Mouse (Mus musculus): ENCODE measurements around the gene Igsf8.

- TF ChIP-seq POLR2A (IDR thresholded peaks at IDR 0.05; ENCODE audit: low read depth, low read length) (no peak), CTCF (IDR thresholded peaks at IDR 0.05; ENCODE audit: extremely low read depth, insufficient read depth, insufficient read length, insufficient replicate concordance) (no peak)
Observed at GRCm38 (mm10) chr1:172319346-172319745, 57.9 kb downstream of the Igsf8 start.
